Mouse (Mus musculus) heart, embryonic 13.5 days (tissue): ENCODE measurements around the gene Frs3. TPM values are rescaled to one million over a fixed set of nuclear protein-coding genes. Genes with fewer than 3 reads are reported as not detected.
A peak's percentile ranks its signal among the peaks of the same experiment; 100 is the strongest.

Experiments used
- ATAC-seq: fragments of 200-750 bp; cut with Nextera tagmentation; 2 replicates; pipeline ENCODE4 v1.8.0; 2017; ENCODE audit warnings: moderate TSS enrichment; ENCODE audit not compliant: insufficient number of reproducible peaks, low FRiP score, low TSS enrichment; ENCODE audit errors: extremely low read depth
- H3K27ac ChIP-seq: fragments of 300-500 bp; sonication (generic); replicated peaks from 2 replicates; pipeline ENCODE4 v1.5.1; 2015; ENCODE audit warnings: moderate library complexity, mild to moderate bottlenecking, inconsistent platforms
- H3K27me3 ChIP-seq: fragments of 300-500 bp; sonication (generic); replicated peaks from 2 replicates; pipeline ENCODE4 v1.6.1; 2015; ENCODE audit warnings: mild to moderate bottlenecking, inconsistent platforms
- H3K36me3 ChIP-seq: fragments of 300-500 bp; sonication (generic); 2 replicates; pipeline ENCODE4 v1.6.1; 2015; ENCODE audit warnings: mild to moderate bottlenecking, inconsistent platforms
- H3K4me1 ChIP-seq: fragments of 300-500 bp; sonication (generic); 2 replicates; pipeline ENCODE4 v1.6.1; 2015; ENCODE audit warnings: inconsistent platforms
- H3K4me2 ChIP-seq: fragments of 300-500 bp; sonication (generic); 2 replicates; pipeline ENCODE4 v1.6.1; 2015; ENCODE audit warnings: inconsistent platforms, mild to moderate bottlenecking, moderate library complexity
- H3K4me3 ChIP-seq: fragments of 300-500 bp; sonication (generic); 2 replicates; pipeline ENCODE4 v1.5.1; 2015; ENCODE audit warnings: moderate library complexity, mild to moderate bottlenecking, inconsistent platforms
- H3K9ac ChIP-seq: fragments of 300-500 bp; sonication (generic); 2 replicates; pipeline ENCODE4 v1.6.1; 2015; ENCODE audit warnings: inconsistent platforms, mild to moderate bottlenecking, moderate library complexity
- H3K9me3 ChIP-seq: fragments of 300-500 bp; sonication (generic); 2 replicates; pipeline ENCODE4 v1.6.1; 2016; ENCODE audit warnings: inconsistent platforms
- WGBS: fragments of 180-500 bp; shearing (Covaris S2); methylation state at CpG from one replicate; pipeline ENCODE4 v1.1.7; 2015; ENCODE audit warnings: mixed read lengths; 5-methylcytosine and 5-hydroxymethylcytosine counted together
- polyA plus RNA-seq: library from polyadenylated mRNA; unstranded; fragments of >200 nt; fragmentation: Nextera tagmentation; extraction: Ambion mirVana; gene quantifications from 2 replicates; pipeline ENCODE4 v1.2.1, GENCODE M21; 2015

Frs3 gene
- polyA plus RNA-seq, 1 experiment from 2014 or later: 4.1 TPM

- ATAC-seq: no peak
- Histone ChIP-seq H3K9me3 (0 out of 2 replicates have a peak, but pooled peaks cover 4% of the 10 kb centered on the region), H3K4me2 (no peak overlapping the region), H3K4me3 (no peak overlapping the region), H3K4me1 (peaks cover 40% of the 10 kb centered on the region), H3K27me3 (no peaks in the 10 kb centered on the region), H3K27ac (no peak overlapping the region), H3K9ac (no peak overlapping the region), H3K36me3 (peaks cover 24% of the 10 kb centered on the region)
- 72% methylated on average over 6 of the region's 6 CpGs for WGBS
These were observed 61.3 kb downstream of the Frs3 start for GRCm38 (mm10) chr17:47750101-47750500.

- no peak overlapping the region for H3K27ac ChIP-seq
- no peak for ATAC-seq
- H3K4me2 ChIP-seq: no peak overlapping the region
- peaks cover 23% of the 10 kb centered on the region for H3K36me3 ChIP-seq
- peaks cover 50% of the 10 kb centered on the region for H3K4me1 ChIP-seq
- H3K9me3 ChIP-seq: 0 out of 2 replicates have a peak, but pooled peaks cover 4% of the 10 kb centered on the region
- WGBS: 72% methylated on average over 5 of the region's 5 CpGs
- no peak overlapping the region for H3K9ac ChIP-seq
- no peak overlapping the region for H3K4me3 ChIP-seq
- no peaks in the 10 kb centered on the region for H3K27me3 ChIP-seq
These were observed 63.0 kb downstream of the Frs3 start for GRCm38 (mm10) chr17:47751811-47752210.

GRCm38 (mm10) chr17:47753130-47753775 is 64.4 kb downstream of the Frs3 start:
- 23% methylated on average over 8 of the region's 8 CpGs for WGBS
- Histone ChIP-seq H3K36me3 (peaks cover 20% of the 10 kb centered on the region), H3K9me3 (0 out of 2 replicates have a peak, but pooled peaks cover 4% of the 10 kb centered on the region), H3K27ac (peak overlapping the region; percentile 38; the same call in 1 of the 2 replicates), H3K4me2 (peak overlapping the region; percentile 15; the same call in 1 of the 2 replicates), H3K4me1 (peaks cover 62% of the 10 kb centered on the region), H3K4me3 (no peak overlapping the region), H3K9ac (peak overlapping the region; percentile 64), H3K27me3 (no peaks in the 10 kb centered on the region)
- no peak for ATAC-seq

Other genes starting within 250 kb of the Frs3 start
- 18.4 and 19.4 TPM in 2 replicates for gene Taf8, start 186.7 kb upstream of the Frs3 start, polyA plus RNA-seq
- 451 and 478 TPM in 2 replicates for gene Ccnd3, start 184.0 kb upstream of the Frs3 start, polyA plus RNA-seq
- 24.1 and 24.8 TPM in 2 replicates for gene Bysl, start 77.5 kb upstream of the Frs3 start, polyA plus RNA-seq
- gene Med20, start 77.4 kb upstream of the Frs3 start, polyA plus RNA-seq: 25.1 and 27.5 TPM in 2 replicates
- gene Gm20517, start 77.4 kb upstream of the Frs3 start, polyA plus RNA-seq: 1.2 and 2.1 TPM in 2 replicates
- 2.6 and 3.3 TPM in 2 replicates for gene Usp49, start 58.3 kb upstream of the Frs3 start, polyA plus RNA-seq
- gene Tomm6, start 644 bp upstream of the Frs3 start, polyA plus RNA-seq: 308 and 313 TPM in 2 replicates
- 0.15 and 0.27 TPM in 2 replicates for gene Gm21981, start 5.4 kb downstream of the Frs3 start, polyA plus RNA-seq
- 0.43 and 0.78 TPM in 2 replicates for gene Prickle4, start 5.7 kb downstream of the Frs3 start, polyA plus RNA-seq
- gene Pgc, start 37.8 kb downstream of the Frs3 start, polyA plus RNA-seq: 0.17 and 0.24 TPM in 2 replicates
- 21.1 and 22.4 TPM in 2 replicates for gene Tfeb, start 48.0 kb downstream of the Frs3 start, polyA plus RNA-seq
- 11.9 and 12.5 TPM in 2 replicates for gene Mdfi, start 145.7 kb downstream of the Frs3 start, polyA plus RNA-seq
- 9.0 and 9.2 TPM in 2 replicates for gene Foxp4, start 235.6 kb downstream of the Frs3 start, polyA plus RNA-seq